Mouse (Mus musculus): ENCODE measurements at regions not wholly inside any gene's neighbourhood (a gene's known extent, or its start where the extent isn't known, plus 50 kb on each side); places are given as distances from the start of the nearest gene placed in this dataset.

- DNase-seq (ENCODE audit: extremely low read depth, insufficient read length, low spot score) = no peak
These were observed 166.6 kb downstream of the Dact1 start for GRCm38 (mm10) chr12:71476238-71476637.

- no peak for DNase-seq (ENCODE audit: extremely low read depth, insufficient read length, low spot score)
These were observed 168.0 kb downstream of the Dact1 start for GRCm38 (mm10) chr12:71477691-71478090.

- DNase-seq (ENCODE audit: extremely low read depth, insufficient read length, low spot score) = no peak
These were observed 171.7 kb downstream of the Dact1 start for GRCm38 (mm10) chr12:71481371-71481770.

GRCm38 (mm10) chr12:71481899-71482593 is 172.4 kb downstream of the Dact1 start:
- DNase-seq (ENCODE audit: extremely low read depth, insufficient read length, low spot score) = no peak

GRCm38 (mm10) chr12:71482619-71483018 is 172.9 kb downstream of the Dact1 start:
- DNase-seq (ENCODE audit: extremely low read depth, insufficient read length, low spot score) = no peak

- no peak for DNase-seq (ENCODE audit: extremely low read depth, insufficient read length, low spot score)
These were observed 174.0 kb downstream of the Dact1 start for GRCm38 (mm10) chr12:71483536-71484165.

GRCm38 (mm10) chr12:71484286-71484685 is 174.6 kb downstream of the Dact1 start:
- DNase-seq (ENCODE audit: extremely low read depth, insufficient read length, low spot score) = no peak

GRCm38 (mm10) chr12:71486078-71486477 is 176.4 kb downstream of the Dact1 start:
- no peak for DNase-seq (ENCODE audit: extremely low read depth, insufficient read length, low spot score)

- DNase-seq (ENCODE audit: extremely low read depth, insufficient read length, low spot score) = no peak
These were observed 178.1 kb downstream of the Dact1 start for GRCm38 (mm10) chr12:71487591-71488435.

GRCm38 (mm10) chr12:71489295-71489694 is 179.6 kb downstream of the Dact1 start:
- no peak for DNase-seq (ENCODE audit: extremely low read depth, insufficient read length, low spot score)

GRCm38 (mm10) chr12:71494803-71495293 is 185.2 kb downstream of the Dact1 start:
- DNase-seq (ENCODE audit: extremely low read depth, insufficient read length, low spot score) = no peak

GRCm38 (mm10) chr12:71498246-71499029 is 188.8 kb downstream of the Dact1 start:
- no peak for DNase-seq (ENCODE audit: extremely low read depth, insufficient read length, low spot score)

- DNase-seq (ENCODE audit: extremely low read depth, insufficient read length, low spot score) = no peak
These were observed 191.7 kb downstream of the Dact1 start for GRCm38 (mm10) chr12:71501299-71501810.

GRCm38 (mm10) chr12:71503265-71503664 is 193.6 kb downstream of the Dact1 start:
- DNase-seq (ENCODE audit: extremely low read depth, insufficient read length, low spot score) = no peak

GRCm38 (mm10) chr12:71506206-71506605 is 196.5 kb downstream of the Dact1 start:
- DNase-seq (ENCODE audit: extremely low read depth, insufficient read length, low spot score) = no peak

- no peak for DNase-seq (ENCODE audit: extremely low read depth, insufficient read length, low spot score)
These were observed 197.0 kb downstream of the Dact1 start for GRCm38 (mm10) chr12:71506716-71507115.

GRCm38 (mm10) chr12:71512915-71513612 is 203.4 kb downstream of the Dact1 start:
- DNase-seq (ENCODE audit: extremely low read depth, insufficient read length, low spot score) = no peak

- no peak for DNase-seq (ENCODE audit: extremely low read depth, insufficient read length, low spot score)
These were observed 209.8 kb downstream of the Dact1 start for GRCm38 (mm10) chr12:71519520-71519919.

GRCm38 (mm10) chr12:71521936-71522335 is 212.3 kb downstream of the Dact1 start:
- DNase-seq (ENCODE audit: extremely low read depth, insufficient read length, low spot score) = no peak

- no peak for DNase-seq (ENCODE audit: extremely low read depth, insufficient read length, low spot score)
These were observed 212.8 kb downstream of the Dact1 start for GRCm38 (mm10) chr12:71522451-71522850.
